Mouse (Mus musculus) liver (tissue): ENCODE data around the gene Hmgb2.

Experiments used
- DNase-seq: peaks from one replicate; pipeline ENCODE4 v3.0.0-alpha.2; 2020; ENCODE audit warnings: mixed read lengths

Hmgb2 gene

GRCm38 (mm10) chr8:57511316-57512118 is at the start of gene Hmgb2:
TSS of gene Hmgb2 (plus strand) at chr8:57511907.
- peak; percentile 100 for DNase-seq

- no peak for DNase-seq
These were observed 48.9 kb upstream of the Hmgb2 start for GRCm38 (mm10) chr8:57462839-57463238.

GRCm38 (mm10) chr8:57463757-57464156 is 48.0 kb upstream of the Hmgb2 start:
- DNase-seq = no peak

GRCm38 (mm10) chr8:57468624-57469023 is 43.1 kb upstream of the Hmgb2 start:
- no peak for DNase-seq

- DNase-seq = no peak
These were observed 40.8 kb upstream of the Hmgb2 start for GRCm38 (mm10) chr8:57470863-57471262.

- DNase-seq = no peak
These were observed 38.0 kb upstream of the Hmgb2 start for GRCm38 (mm10) chr8:57473751-57474150.

GRCm38 (mm10) chr8:57478406-57478805 is 33.3 kb upstream of the Hmgb2 start:
- no peak for DNase-seq

- no peak for DNase-seq
These were observed 32.0 kb upstream of the Hmgb2 start for GRCm38 (mm10) chr8:57479700-57480099.

GRCm38 (mm10) chr8:57480606-57481005 is 31.1 kb upstream of the Hmgb2 start:
- DNase-seq = no peak

- DNase-seq = peak; percentile 63
These were observed 24.9 kb upstream of the Hmgb2 start for GRCm38 (mm10) chr8:57486491-57487440.

- peak; percentile 98 for DNase-seq
These were observed 24.1 kb upstream of the Hmgb2 start, which contains the start of gene Sap30 for GRCm38 (mm10) chr8:57487441-57488155. TSS of gene Sap30 (minus strand) at chr8:57487860.

- DNase-seq = peak; percentile 93
These were observed 23.4 kb upstream of the Hmgb2 start for GRCm38 (mm10) chr8:57488312-57488765.

- DNase-seq = no peak
These were observed 22.3 kb upstream of the Hmgb2 start for GRCm38 (mm10) chr8:57489366-57489765.

GRCm38 (mm10) chr8:57489896-57490295 is 21.8 kb upstream of the Hmgb2 start:
- no peak for DNase-seq

GRCm38 (mm10) chr8:57491873-57492272 is 19.8 kb upstream of the Hmgb2 start:
- DNase-seq = no peak

- DNase-seq = no peak
These were observed 13.2 kb upstream of the Hmgb2 start for GRCm38 (mm10) chr8:57498494-57498846.

- DNase-seq = no peak
These were observed 12.7 kb upstream of the Hmgb2 start for GRCm38 (mm10) chr8:57498847-57499511.

GRCm38 (mm10) chr8:57503641-57504040 is 8.1 kb upstream of the Hmgb2 start:
- peak; percentile 84 for DNase-seq

- peak; percentile 38 for DNase-seq
These were observed 6.2 kb upstream of the Hmgb2 start for GRCm38 (mm10) chr8:57505500-57505899.

GRCm38 (mm10) chr8:57507556-57508063 is 4.1 kb upstream of the Hmgb2 start:
- DNase-seq = no peak

- no peak for DNase-seq
These were observed 3.0 kb upstream of the Hmgb2 start for GRCm38 (mm10) chr8:57508657-57509056.

- peak; percentile 57 for DNase-seq
These were observed 854 bp upstream of the Hmgb2 start for GRCm38 (mm10) chr8:57510791-57511315.
